Mouse (Mus musculus): ENCODE data around the gene Zfp148.

- no peak for TF ChIP-seq CTCF (IDR thresholded peaks at IDR 0.05)
- TF ChIP-seq POLR2A (IDR thresholded peaks at IDR 0.05; ENCODE audit: insufficient read depth, low read depth, low read length) = no peak
- TF ChIP-seq EP300 (IDR thresholded peaks at IDR 0.05; ENCODE audit: insufficient read depth, low read depth, low read length) = no peak
These were observed 47.7 kb downstream of the Zfp148 start for GRCm38 (mm10) chr16:33428327-33428726.
